Mouse (Mus musculus): ENCODE measurements at regions not wholly inside any gene's neighbourhood (a gene's known extent, or its start where the extent isn't known, plus 50 kb on each side); places are given as distances from the start of the nearest gene placed in this dataset.

GRCm38 (mm10) chr12:9934158-9934557, 364.2 kb downstream of the Osr1 start:
- no peak for DNase-seq

DNA sequence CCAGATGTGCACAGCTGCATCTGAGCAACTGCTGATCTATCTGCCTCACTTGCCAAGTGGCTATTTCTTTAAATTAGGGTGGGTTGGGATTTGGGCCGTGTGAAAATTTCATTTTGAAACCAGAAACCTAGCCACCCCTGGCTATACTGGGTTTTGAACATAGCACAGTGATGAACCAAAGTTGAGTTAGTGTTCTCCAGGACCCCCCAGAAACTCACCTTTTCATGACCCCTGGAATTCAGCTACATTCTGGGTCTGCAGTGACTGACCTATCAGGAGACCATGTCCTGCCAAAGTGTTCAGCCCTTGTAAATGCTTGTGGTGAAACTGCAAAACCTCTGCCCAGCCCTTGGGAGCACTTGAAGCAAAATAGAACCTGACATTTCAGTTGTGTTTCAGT, 371.4 kb downstream of the Osr1 start:
- DNase-seq, result no peak

DNA sequence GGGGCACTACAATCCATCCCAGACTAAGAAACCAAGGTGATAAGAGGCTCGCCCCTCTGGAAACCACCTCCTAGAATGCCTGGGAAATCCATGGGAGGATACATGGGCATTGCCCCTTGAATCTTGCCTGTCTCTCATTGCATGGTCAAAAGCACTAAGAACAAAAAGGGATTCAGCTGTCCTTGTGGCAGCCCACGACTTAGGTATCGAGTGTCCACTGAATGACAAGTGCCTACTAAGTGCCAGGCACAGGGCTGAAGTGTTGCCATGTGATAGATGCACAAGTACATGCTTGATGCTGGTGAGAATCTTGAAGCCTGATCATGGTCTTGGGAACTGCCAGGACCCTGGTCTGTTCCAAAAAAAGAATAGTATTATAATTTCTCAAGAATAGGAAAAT, 371.9 kb downstream of the Osr1 start:
- no peak for DNase-seq

GRCm38 (mm10) chr12:9948784-9949183, 378.9 kb downstream of the Osr1 start:
- no peak for DNase-seq

GRCm38 (mm10) chr12:9952372-9952771, 382.5 kb downstream of the Osr1 start:
- DNase-seq, result no peak

DNA sequence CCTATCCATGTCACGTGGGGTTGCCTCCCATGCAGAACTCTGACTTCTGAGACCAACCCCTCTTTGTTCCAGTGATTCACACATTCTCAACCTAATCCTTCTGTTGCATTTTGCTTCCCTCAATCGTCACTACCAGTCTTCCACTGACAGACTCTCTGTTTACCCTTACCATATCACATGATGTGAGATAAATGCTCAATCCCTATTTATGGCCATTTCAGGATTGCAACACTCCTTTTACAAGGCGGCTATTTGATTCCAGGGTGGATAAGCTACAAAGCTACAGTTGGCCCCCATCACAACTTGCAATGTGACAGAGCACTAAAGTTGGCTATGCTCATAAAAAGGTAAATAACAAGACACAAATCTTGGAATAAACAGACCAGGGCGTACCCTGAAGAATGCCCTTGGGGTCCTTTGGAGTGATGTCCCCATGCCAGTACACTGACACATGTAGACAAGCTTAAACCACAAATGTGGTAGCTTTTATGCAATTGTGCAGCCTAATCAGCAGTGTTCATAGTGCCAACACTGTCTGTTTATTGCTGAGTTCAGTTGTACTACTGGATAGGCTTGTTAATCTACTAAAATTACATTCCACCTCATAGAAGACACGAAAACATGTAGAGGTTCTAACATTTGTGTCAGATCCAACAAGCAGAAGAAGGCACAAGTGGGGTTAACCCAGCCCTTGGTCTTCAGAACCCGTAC, 384.4 kb downstream of the Osr1 start:
- no peak for DNase-seq

- no peak for DNase-seq
Observed at GRCm38 (mm10) chr12:9969390-9969789, 399.5 kb downstream of the Osr1 start.

GRCm38 (mm10) chr12:9970771-9971170, 399.0 kb upstream of the Nt5c1b start:
- no peak for DNase-seq

DNA sequence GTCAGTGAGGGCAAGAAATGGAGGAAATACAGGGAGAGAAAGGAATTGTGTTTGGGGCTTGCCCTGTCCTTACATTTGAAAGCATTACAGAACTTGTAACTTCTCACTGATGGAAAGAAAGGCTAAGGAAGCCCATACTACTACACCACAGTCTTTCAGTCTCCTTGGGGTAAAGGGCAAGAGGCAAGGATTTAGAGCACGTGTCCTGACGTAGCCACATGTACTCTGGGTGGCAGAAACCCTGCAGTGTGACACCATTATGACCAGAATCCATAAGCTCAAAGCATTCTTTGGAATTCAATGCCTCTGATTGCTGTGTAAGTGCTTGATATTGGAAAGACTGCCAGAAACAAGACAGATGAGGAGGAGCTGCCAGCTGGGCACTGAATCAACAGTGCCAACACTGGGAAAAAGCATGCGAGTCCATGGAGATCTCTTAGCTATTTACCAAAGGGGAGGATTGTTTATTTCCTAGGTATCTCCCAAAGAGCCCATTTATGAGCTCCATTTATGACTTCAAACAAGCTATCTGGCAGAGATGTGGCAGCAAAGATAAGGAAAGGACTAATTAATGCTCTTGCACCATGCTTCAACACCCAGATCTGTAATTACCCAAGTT, 391.2 kb upstream of the Nt5c1b start:
- DNase-seq, result no peak

- no peak for DNase-seq
Observed at GRCm38 (mm10) chr12:9979113-9979507, 390.7 kb upstream of the Nt5c1b start.

DNA sequence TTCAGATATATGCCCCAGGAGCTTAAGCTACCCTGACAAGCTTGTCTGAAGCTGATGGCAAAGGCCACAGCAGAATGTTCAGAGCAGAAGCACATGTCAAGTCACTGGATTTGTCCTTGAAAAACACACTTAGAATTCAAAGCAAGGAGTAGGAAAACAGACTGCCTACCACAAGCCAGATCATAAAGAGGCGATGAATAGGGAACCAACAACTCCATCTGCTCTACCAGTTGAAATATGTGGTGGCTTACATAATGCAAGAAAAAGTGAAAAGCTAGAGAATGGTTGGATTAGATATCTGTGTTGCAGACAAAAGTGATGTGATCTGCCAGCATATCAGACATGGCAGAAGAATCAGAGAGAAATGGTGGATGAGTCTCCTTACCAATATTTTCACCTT, 378.5 kb upstream of the Nt5c1b start:
- no peak for DNase-seq

GRCm38 (mm10) chr12:9995670-9996069, 374.1 kb upstream of the Nt5c1b start:
- DNase-seq, result no peak

GRCm38 (mm10) chr12:9996455-9997189, 373.2 kb upstream of the Nt5c1b start:
- DNase-seq, result no peak

DNA sequence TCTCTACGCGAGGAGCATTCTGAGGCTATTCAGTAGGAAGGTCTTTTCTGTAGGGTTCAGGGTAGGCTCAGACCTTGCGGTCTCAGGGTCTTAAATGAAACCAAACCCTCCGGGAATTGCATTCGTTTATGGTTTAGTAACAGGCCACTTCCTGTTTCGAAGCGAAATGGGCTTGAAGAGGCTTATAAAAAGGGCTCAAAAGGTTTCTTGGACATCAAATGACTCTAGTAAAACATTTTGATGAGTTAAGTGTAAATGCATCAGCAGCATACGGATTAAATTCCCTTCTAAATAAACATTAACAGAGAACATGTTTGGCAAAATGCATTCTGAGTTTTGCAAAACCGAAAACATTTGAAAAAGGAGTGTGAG, 372.6 kb upstream of the Nt5c1b start:
- DNase-seq, result no peak

GRCm38 (mm10) chr12:9997571-9997970, 372.2 kb upstream of the Nt5c1b start:
- no peak for DNase-seq

- DNase-seq, result no peak
Observed at GRCm38 (mm10) chr12:9999933-10000332, 369.8 kb upstream of the Nt5c1b start.

DNA sequence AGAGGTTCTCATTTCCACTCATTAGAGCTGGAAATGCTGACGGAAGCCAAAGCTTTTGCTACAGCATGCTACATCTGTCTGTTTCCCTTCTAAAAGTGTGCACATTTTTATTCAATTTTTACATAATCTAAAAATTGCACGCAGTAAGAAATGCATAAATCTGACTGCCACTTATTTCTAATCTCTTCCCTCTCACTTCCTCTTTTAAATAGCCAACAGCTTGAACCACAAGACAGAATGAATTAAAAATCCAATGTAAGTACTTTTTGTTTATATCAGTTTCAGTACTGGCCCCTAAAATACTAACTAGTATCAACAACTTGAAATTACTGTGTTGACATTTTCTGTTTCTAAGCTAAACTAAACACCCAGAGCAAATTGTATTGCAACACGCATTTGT, 361.3 kb upstream of the Nt5c1b start:
- no peak for DNase-seq

- no peak for DNase-seq
Observed at GRCm38 (mm10) chr12:10016710-10017581, 352.8 kb upstream of the Nt5c1b start.

DNA sequence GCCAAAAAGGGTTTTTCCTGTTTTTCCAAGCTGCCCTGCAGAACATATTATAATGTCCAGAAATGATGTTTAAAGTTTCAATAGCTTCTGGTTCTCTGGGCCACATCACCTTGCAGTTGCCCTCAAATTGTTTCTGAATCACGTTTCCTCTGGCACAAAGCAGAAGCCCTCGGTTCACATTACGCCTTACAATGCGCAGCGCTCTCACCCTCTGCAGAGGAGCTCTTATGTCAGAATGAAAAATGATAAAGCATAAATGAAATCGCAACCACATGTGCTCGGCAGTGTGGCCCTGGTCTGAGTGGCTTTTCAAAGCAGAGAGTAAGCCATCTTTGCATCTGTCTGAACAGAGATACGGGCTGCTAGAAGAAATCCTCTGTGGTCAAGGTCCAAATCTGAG, 334.3 kb upstream of the Nt5c1b start:
- DNase-seq, result no peak

- no peak for DNase-seq
Observed at GRCm38 (mm10) chr12:10062006-10062514, 307.7 kb upstream of the Nt5c1b start.

- no peak for DNase-seq
Observed at GRCm38 (mm10) chr12:10078341-10078740, 291.4 kb upstream of the Nt5c1b start.

DNA sequence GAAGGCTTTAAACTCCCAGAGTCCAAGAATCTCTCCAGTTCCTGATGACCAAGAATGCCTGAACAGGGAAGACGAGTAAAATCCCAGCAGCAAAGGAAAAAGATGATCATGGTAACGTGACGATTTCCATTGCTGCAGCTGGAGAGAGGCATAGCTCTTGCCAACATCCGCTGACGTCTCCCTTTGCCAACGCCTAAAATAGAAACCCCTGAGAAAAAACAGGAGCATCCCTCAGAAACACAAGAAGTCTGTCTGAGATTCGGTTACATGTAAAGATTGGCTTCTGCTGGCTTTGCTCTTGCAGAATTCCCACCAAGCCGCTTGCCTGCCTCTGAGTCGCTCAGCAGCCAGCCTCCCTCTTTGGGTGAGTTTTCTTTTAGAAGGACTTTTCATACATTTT, 290.3 kb upstream of the Nt5c1b start:
- no peak for DNase-seq

- no peak for DNase-seq
Observed at GRCm38 (mm10) chr12:10112874-10113453, 256.8 kb upstream of the Nt5c1b start.

Measured in thymus, postnatal 4 days (tissue).